Mouse (Mus musculus): ENCODE measurements at regions not wholly inside any gene's neighbourhood (a gene's known extent, or its start where the extent isn't known, plus 50 kb on each side); places are given as distances from the start of the nearest gene placed in this dataset.
"Not testable (repeated sequence)": the region's sequence is repeated elsewhere in the genome, so short reads cannot be mapped to it uniquely, and the experiment has no call there.

- Histone ChIP-seq H3K4me2 (replicated peaks; ENCODE audit: low read depth, low read length) (no peak overlapping the region), H3K9ac (ENCODE audit: low read depth, low read length) (no peak overlapping the region), H3K4me1 (ENCODE audit: control insufficient read depth, insufficient read depth, low read length) (no peaks in the 10 kb centered on the region), H3K27ac (ENCODE audit: low read depth, low read length) (no peak overlapping the region), H3K36me3 (ENCODE audit: control insufficient read depth, insufficient read depth, low read length) (no peaks in the 10 kb centered on the region), H3K9me3 (ENCODE audit: control insufficient read depth, low read length) (no peaks in the 10 kb centered on the region), H3K27me3 (ENCODE audit: control insufficient read depth, insufficient read depth, low read length) (no peaks in the 10 kb centered on the region), H3K4me3 (ENCODE audit: low read length) (no peak overlapping the region)
- no peak for ATAC-seq (ENCODE audit: low FRiP score, low TSS enrichment)
- 80% methylated on average over 7 of the region's 7 CpGs for WGBS
These were observed 171.9 kb downstream of the Epm2a start for GRCm38 (mm10) chr10:11515144-11515543.

- no peak for ATAC-seq (ENCODE audit: low FRiP score, low TSS enrichment)
- no peak overlapping the region for H3K27ac ChIP-seq (ENCODE audit: low read depth, low read length)
- no peaks in the 10 kb centered on the region for H3K4me1 ChIP-seq (ENCODE audit: control insufficient read depth, insufficient read depth, low read length)
- no peaks in the 10 kb centered on the region for H3K27me3 ChIP-seq (ENCODE audit: control insufficient read depth, insufficient read depth, low read length)
- no peaks in the 10 kb centered on the region for H3K36me3 ChIP-seq (ENCODE audit: control insufficient read depth, insufficient read depth, low read length)
- H3K4me3 ChIP-seq (ENCODE audit: low read length): no peak overlapping the region
- H3K9ac ChIP-seq (ENCODE audit: low read depth, low read length): no peak overlapping the region
- 58% methylated on average over 2 of the region's 2 CpGs for whole genome bisulfite sequencing
- H3K9me3 ChIP-seq (ENCODE audit: control insufficient read depth, low read length): no peaks in the 10 kb centered on the region
- no peak overlapping the region for H3K4me2 ChIP-seq (replicated peaks; ENCODE audit: low read depth, low read length)
These were observed 173.9 kb downstream of the Epm2a start for GRCm38 (mm10) chr10:11517122-11517521.

GRCm38 (mm10) chr10:11531343-11531742 lies 188.1 kb downstream of the Epm2a start:
- H3K36me3 ChIP-seq (ENCODE audit: control insufficient read depth, insufficient read depth, low read length): no peaks in the 10 kb centered on the region
- H3K4me3 ChIP-seq (ENCODE audit: low read length): no peak overlapping the region
- H3K27ac ChIP-seq (ENCODE audit: low read depth, low read length): no peak overlapping the region
- H3K4me1 ChIP-seq (ENCODE audit: control insufficient read depth, insufficient read depth, low read length): no peaks in the 10 kb centered on the region
- no peak for ATAC-seq (ENCODE audit: low FRiP score, low TSS enrichment)
- 88% methylated on average over 1 of the region's 1 CpGs for WGBS
- no peak overlapping the region for H3K9ac ChIP-seq (ENCODE audit: low read depth, low read length)
- no peaks in the 10 kb centered on the region for H3K27me3 ChIP-seq (ENCODE audit: control insufficient read depth, insufficient read depth, low read length)
- no peaks in the 10 kb centered on the region for H3K9me3 ChIP-seq (ENCODE audit: control insufficient read depth, low read length)
- no peak overlapping the region for H3K4me2 ChIP-seq (replicated peaks; ENCODE audit: low read depth, low read length)

- 87% methylated on average over 15 of the region's 15 CpGs for WGBS
These were observed 212.2 kb downstream of the Epm2a start for GRCm38 (mm10) chr10:11555376-11555775.

GRCm38 (mm10) chr10:11570523-11571055 lies 227.4 kb downstream of the Epm2a start:
- 83% methylated on average over 4 of the region's 4 CpGs for WGBS
- no peak overlapping the region for H3K9ac ChIP-seq (ENCODE audit: low read depth, low read length)
- H3K4me1 ChIP-seq (ENCODE audit: control insufficient read depth, insufficient read depth, low read length): no peaks in the 10 kb centered on the region
- H3K4me3 ChIP-seq (ENCODE audit: low read length): no peak overlapping the region
- H3K27ac ChIP-seq (ENCODE audit: low read depth, low read length): no peak overlapping the region
- no peak overlapping the region for H3K4me2 ChIP-seq (replicated peaks; ENCODE audit: low read depth, low read length)
- no peaks in the 10 kb centered on the region for H3K27me3 ChIP-seq (ENCODE audit: control insufficient read depth, insufficient read depth, low read length)
- no peak for ATAC-seq (ENCODE audit: low FRiP score, low TSS enrichment)
- H3K9me3 ChIP-seq (ENCODE audit: control insufficient read depth, low read length): no peaks in the 10 kb centered on the region
- no peaks in the 10 kb centered on the region for H3K36me3 ChIP-seq (ENCODE audit: control insufficient read depth, insufficient read depth, low read length)

More at GRCm38 (mm10) chr10:11555376-11555775, 212.2 kb downstream of the Epm2a start:
- not testable (repeated sequence) for H3K4me2 ChIP-seq (replicated peaks; ENCODE audit: low read depth, low read length); ATAC-seq (ENCODE audit: low FRiP score, low TSS enrichment); H3K36me3 ChIP-seq (ENCODE audit: control insufficient read depth, insufficient read depth, low read length); H3K4me3 ChIP-seq (ENCODE audit: low read length); H3K9ac ChIP-seq (ENCODE audit: low read depth, low read length); H3K27me3 ChIP-seq (ENCODE audit: control insufficient read depth, insufficient read depth, low read length); H3K27ac ChIP-seq (ENCODE audit: low read depth, low read length); H3K9me3 ChIP-seq (ENCODE audit: control insufficient read depth, low read length); H3K4me1 ChIP-seq (ENCODE audit: control insufficient read depth, insufficient read depth, low read length)

GRCm38 (mm10) chr10:11608451-11608850 lies 265.2 kb downstream of the Epm2a start:
- H3K9me3 ChIP-seq (ENCODE audit: control insufficient read depth, low read length): no peaks in the 10 kb centered on the region
- H3K4me1 ChIP-seq (ENCODE audit: control insufficient read depth, insufficient read depth, low read length): no peaks in the 10 kb centered on the region
- no peak overlapping the region for H3K4me2 ChIP-seq (replicated peaks; ENCODE audit: low read depth, low read length)
- no peaks in the 10 kb centered on the region for H3K27me3 ChIP-seq (ENCODE audit: control insufficient read depth, insufficient read depth, low read length)
- no peak overlapping the region for H3K9ac ChIP-seq (ENCODE audit: low read depth, low read length)
- ATAC-seq (ENCODE audit: low FRiP score, low TSS enrichment): no peak
- H3K4me3 ChIP-seq (ENCODE audit: low read length): no peak overlapping the region
- WGBS: 96% methylated on average over 1 of the region's 1 CpGs
- no peak overlapping the region for H3K27ac ChIP-seq (ENCODE audit: low read depth, low read length)
- no peaks in the 10 kb centered on the region for H3K36me3 ChIP-seq (ENCODE audit: control insufficient read depth, insufficient read depth, low read length)

- not testable (repeated sequence) for H3K27ac ChIP-seq (ENCODE audit: low read depth, low read length); H3K27me3 ChIP-seq (ENCODE audit: control insufficient read depth, insufficient read depth, low read length); H3K9ac ChIP-seq (ENCODE audit: low read depth, low read length); H3K4me2 ChIP-seq (replicated peaks; ENCODE audit: low read depth, low read length); H3K9me3 ChIP-seq (ENCODE audit: control insufficient read depth, low read length); H3K4me3 ChIP-seq (ENCODE audit: low read length); H3K36me3 ChIP-seq (ENCODE audit: control insufficient read depth, insufficient read depth, low read length); ATAC-seq (ENCODE audit: low FRiP score, low TSS enrichment); H3K4me1 ChIP-seq (ENCODE audit: control insufficient read depth, insufficient read depth, low read length)
- WGBS: 93% methylated on average over 16 of the region's 20 CpGs
These were observed 265.9 kb downstream of the Epm2a start for GRCm38 (mm10) chr10:11609092-11609491.

GRCm38 (mm10) chr10:11648151-11648550 lies 304.9 kb downstream of the Epm2a start:
- Histone ChIP-seq H3K36me3 (ENCODE audit: control insufficient read depth, insufficient read depth, low read length) (no peaks in the 10 kb centered on the region), H3K4me3 (ENCODE audit: low read length) (no peak overlapping the region), H3K4me1 (ENCODE audit: control insufficient read depth, insufficient read depth, low read length) (no peaks in the 10 kb centered on the region), H3K9ac (ENCODE audit: low read depth, low read length) (no peak overlapping the region), H3K4me2 (replicated peaks; ENCODE audit: low read depth, low read length) (no peak overlapping the region), H3K27ac (ENCODE audit: low read depth, low read length) (no peak overlapping the region), H3K27me3 (ENCODE audit: control insufficient read depth, insufficient read depth, low read length) (no peaks in the 10 kb centered on the region), H3K9me3 (ENCODE audit: control insufficient read depth, low read length) (no peaks in the 10 kb centered on the region)
- WGBS: 88% methylated on average over 1 of the region's 1 CpGs
- no peak for ATAC-seq (ENCODE audit: low FRiP score, low TSS enrichment)

- 56% methylated on average over 1 of the region's 1 CpGs for WGBS
- H3K4me2 ChIP-seq (replicated peaks; ENCODE audit: low read depth, low read length): no peak overlapping the region
- H3K27me3 ChIP-seq (ENCODE audit: control insufficient read depth, insufficient read depth, low read length): no peaks in the 10 kb centered on the region
- no peak overlapping the region for H3K27ac ChIP-seq (ENCODE audit: low read depth, low read length)
- H3K9ac ChIP-seq (ENCODE audit: low read depth, low read length): no peak overlapping the region
- H3K9me3 ChIP-seq (ENCODE audit: control insufficient read depth, low read length): no peaks in the 10 kb centered on the region
- no peak for ATAC-seq (ENCODE audit: low FRiP score, low TSS enrichment)
- H3K36me3 ChIP-seq (ENCODE audit: control insufficient read depth, insufficient read depth, low read length): no peaks in the 10 kb centered on the region
- H3K4me1 ChIP-seq (ENCODE audit: control insufficient read depth, insufficient read depth, low read length): no peaks in the 10 kb centered on the region
- no peak overlapping the region for H3K4me3 ChIP-seq (ENCODE audit: low read length)
These were observed 317.0 kb downstream of the Epm2a start for GRCm38 (mm10) chr10:11660056-11660770.
